Mouse (Mus musculus) midbrain, embryonic 15.5 days (tissue): ENCODE measurements around the gene Acox1. TPM values are rescaled to one million over a fixed set of nuclear protein-coding genes. Genes with fewer than 3 reads are reported as not detected.

Experiments used
- ATAC-seq: fragments of 200-750 bp; cut with Nextera tagmentation; replicated peaks from 2 replicates; pipeline ENCODE4 v1.8.0; 2017; ENCODE audit warnings: moderate TSS enrichment
- H3K27ac ChIP-seq: fragments of 300-500 bp; sonication (generic); 2 replicates; pipeline ENCODE4 v1.5.1; 2015; ENCODE audit warnings: mild to moderate bottlenecking, inconsistent platforms
- H3K27me3 ChIP-seq: fragments of 300-500 bp; sonication (generic); replicated peaks from 2 replicates; pipeline ENCODE4 v1.6.1; 2015; ENCODE audit warnings: inconsistent platforms
- H3K36me3 ChIP-seq: fragments of 300-500 bp; sonication (generic); replicated peaks from 2 replicates; pipeline ENCODE4 v1.6.1; 2015; ENCODE audit warnings: inconsistent platforms
- H3K4me1 ChIP-seq: fragments of 300-500 bp; sonication (generic); 2 replicates; pipeline ENCODE4 v1.6.1; 2015; ENCODE audit warnings: inconsistent platforms
- H3K4me2 ChIP-seq: fragments of 300-500 bp; sonication (generic); 2 replicates; pipeline ENCODE4 v1.6.1; 2015; ENCODE audit warnings: inconsistent platforms, mild to moderate bottlenecking, moderate library complexity
- H3K4me3 ChIP-seq: fragments of 300-500 bp; sonication (generic); 2 replicates; pipeline ENCODE4 v1.5.1; 2015; ENCODE audit warnings: mild to moderate bottlenecking, inconsistent platforms
- H3K9ac ChIP-seq: fragments of 300-500 bp; sonication (generic); 2 replicates; pipeline ENCODE4 v1.6.1; 2015; ENCODE audit warnings: mild to moderate bottlenecking, inconsistent platforms
- H3K9me3 ChIP-seq: fragments of 300-500 bp; sonication (generic); 2 replicates; pipeline ENCODE4 v1.6.1; 2016; ENCODE audit warnings: inconsistent platforms
- WGBS: fragments of 180-500 bp; shearing (Covaris S2); methylation state at CpG from one replicate; pipeline ENCODE4 v1.1.7; 2015; ENCODE audit warnings: mixed read lengths; 5-methylcytosine and 5-hydroxymethylcytosine counted together
- polyA plus RNA-seq: library from polyadenylated mRNA; unstranded; fragments of >200 nt; fragmentation: Nextera tagmentation; extraction: Ambion mirVana; gene quantifications from 2 replicates; pipeline ENCODE4 v1.2.1, GENCODE M21; 2015

Gene Acox1
- polyA plus RNA-seq, 1 experiment from 2014 or later = 64.0 TPM

- Histone ChIP-seq H3K27me3 (no peaks in the 10 kb centered on the region), H3K9ac (no peak overlapping the region), H3K9me3 (no peaks in the 10 kb centered on the region), H3K4me3 (no peak overlapping the region), H3K27ac (no peak overlapping the region), H3K36me3 (no peaks in the 10 kb centered on the region; the same call in 1 of the 2 replicates), H3K4me2 (no peak overlapping the region), H3K4me1 (no peaks in the 10 kb centered on the region)
- WGBS = 85% methylated on average over 3 of the region's 3 CpGs
- ATAC-seq = no peak
Observed at GRCm38 (mm10) chr11:116208660-116209059, 9.8 kb upstream of the Acox1 start.

GRCm38 (mm10) chr11:116206678-116207077 lies 7.8 kb upstream of the Acox1 start:
- WGBS = 82% methylated on average over 4 of the region's 4 CpGs
- no peaks in the 10 kb centered on the region for H3K9me3 ChIP-seq
- ATAC-seq = no peak

GRCm38 (mm10) chr11:116203150-116203549 lies 4.3 kb upstream of the Acox1 start:
- Histone ChIP-seq H3K27ac (no peak overlapping the region), H3K4me2 (no peak overlapping the region), H3K9me3 (no peaks in the 10 kb centered on the region), H3K27me3 (no peaks in the 10 kb centered on the region), H3K36me3 (no peaks in the 10 kb centered on the region; the same call in 1 of the 2 replicates), H3K4me1 (peaks cover 4% of the 10 kb centered on the region), H3K4me3 (no peak overlapping the region), H3K9ac (no peak overlapping the region)
- no peak for ATAC-seq
- 96% methylated on average over 3 of the region's 3 CpGs for WGBS

More at GRCm38 (mm10) chr11:116206678-116207077, 7.8 kb upstream of the Acox1 start:
- Histone ChIP-seq H3K36me3 (no peaks in the 10 kb centered on the region; the same call in 1 of the 2 replicates), H3K27ac (no peak overlapping the region), H3K27me3 (no peaks in the 10 kb centered on the region), H3K9ac (no peak overlapping the region), H3K4me3 (no peak overlapping the region), H3K4me1 (no peaks in the 10 kb centered on the region), H3K4me2 (no peak overlapping the region)

- ATAC-seq = no peak
- 88% methylated on average over 2 of the region's 2 CpGs for WGBS
- Histone ChIP-seq H3K4me3 (no peak overlapping the region), H3K9me3 (no peaks in the 10 kb centered on the region), H3K4me2 (no peak overlapping the region), H3K27me3 (no peaks in the 10 kb centered on the region), H3K36me3 (peaks cover 2% of the 10 kb centered on the region; the same call in 1 of the 2 replicates), H3K9ac (no peak overlapping the region), H3K27ac (no peak overlapping the region), H3K4me1 (peaks cover 19% of the 10 kb centered on the region)
Observed at GRCm38 (mm10) chr11:116201151-116201550, 2.3 kb upstream of the Acox1 start.

GRCm38 (mm10) chr11:116198132-116198531 lies 713 bp downstream of the Acox1 start:
- Histone ChIP-seq H3K9ac (peak overlapping the region; percentile 91), H3K36me3 (0 out of 2 replicates have a peak, but pooled peaks cover 3% of the 10 kb centered on the region), H3K9me3 (no peaks in the 10 kb centered on the region), H3K4me3 (peak overlapping the region; percentile 86), H3K4me1 (peaks cover 31% of the 10 kb centered on the region), H3K4me2 (peak overlapping the region; percentile 58), H3K27ac (peak overlapping the region; percentile 100), H3K27me3 (no peaks in the 10 kb centered on the region)
- no peak for ATAC-seq
- 21% methylated on average over 13 of the region's 13 CpGs for WGBS

GRCm38 (mm10) chr11:116197584-116197906 lies 1.3 kb downstream of the Acox1 start:
- no peak for ATAC-seq
- peak overlapping the region; percentile 58 for H3K4me2 ChIP-seq
- WGBS = 90% methylated on average over 6 of the region's 6 CpGs

GRCm38 (mm10) chr11:116196866-116197583 lies 1.8 kb downstream of the Acox1 start:
- H3K27me3 ChIP-seq = no peaks in the 10 kb centered on the region
- 0 out of 2 replicates have a peak overlapping the region, but pooled peaks have one; percentile 86 for H3K4me3 ChIP-seq
- no peak overlapping the region for H3K27ac ChIP-seq
- no peak overlapping the region for H3K9ac ChIP-seq
- WGBS = 95% methylated on average over 18 of the region's 18 CpGs
- 0 out of 2 replicates have a peak, but pooled peaks cover 3% of the 10 kb centered on the region for H3K36me3 ChIP-seq
- no peak for ATAC-seq
- peaks cover 31% of the 10 kb centered on the region for H3K4me1 ChIP-seq
- H3K4me2 ChIP-seq = peak overlapping the region; percentile 58
- H3K9me3 ChIP-seq = no peaks in the 10 kb centered on the region

More at GRCm38 (mm10) chr11:116197584-116197906, 1.3 kb downstream of the Acox1 start:
- Histone ChIP-seq H3K4me1 (peaks cover 31% of the 10 kb centered on the region), H3K9me3 (no peaks in the 10 kb centered on the region), H3K4me3 (peak overlapping the region; percentile 86), H3K27me3 (no peaks in the 10 kb centered on the region), H3K9ac (no peak overlapping the region; the same call in 1 of the 2 replicates), H3K27ac (no peak overlapping the region), H3K36me3 (0 out of 2 replicates have a peak, but pooled peaks cover 3% of the 10 kb centered on the region)

- 88% methylated on average over 3 of the region's 3 CpGs for WGBS
Observed at GRCm38 (mm10) chr11:116196336-116196735, 2.5 kb downstream of the Acox1 start.

GRCm38 (mm10) chr11:116195252-116195651 lies 3.6 kb downstream of the Acox1 start:
- Histone ChIP-seq H3K36me3 (peaks cover 7% of the 10 kb centered on the region; the same call in 1 of the 2 replicates), H3K9me3 (no peaks in the 10 kb centered on the region), H3K4me1 (peaks cover 31% of the 10 kb centered on the region), H3K9ac (no peak overlapping the region), H3K4me2 (no peak overlapping the region), H3K27me3 (no peaks in the 10 kb centered on the region), H3K4me3 (no peak overlapping the region), H3K27ac (no peak overlapping the region)
- ATAC-seq = no peak
- 77% methylated on average over 5 of the region's 5 CpGs for WGBS

More at GRCm38 (mm10) chr11:116196336-116196735, 2.5 kb downstream of the Acox1 start:
- no peaks in the 10 kb centered on the region for H3K27me3 ChIP-seq
- no peak overlapping the region for H3K4me3 ChIP-seq
- H3K9ac ChIP-seq = no peak overlapping the region
- H3K9me3 ChIP-seq = no peaks in the 10 kb centered on the region
- H3K27ac ChIP-seq = no peak overlapping the region
- peaks cover 31% of the 10 kb centered on the region for H3K4me1 ChIP-seq
- peaks cover 3% of the 10 kb centered on the region; the same call in 1 of the 2 replicates for H3K36me3 ChIP-seq
- ATAC-seq = no peak
- no peak overlapping the region for H3K4me2 ChIP-seq

- no peaks in the 10 kb centered on the region for H3K27me3 ChIP-seq
- 96% methylated on average over 8 of the region's 8 CpGs for WGBS
- H3K9ac ChIP-seq = no peak overlapping the region
- H3K4me2 ChIP-seq = no peak overlapping the region
- peaks cover 7% of the 10 kb centered on the region; the same call in 1 of the 2 replicates for H3K36me3 ChIP-seq
- H3K4me1 ChIP-seq = peaks cover 29% of the 10 kb centered on the region
- H3K27ac ChIP-seq = no peak overlapping the region
- no peaks in the 10 kb centered on the region for H3K9me3 ChIP-seq
- no peak for ATAC-seq
- no peak overlapping the region for H3K4me3 ChIP-seq
Observed at GRCm38 (mm10) chr11:116194619-116195018, 4.2 kb downstream of the Acox1 start.

- WGBS = 33% methylated on average over 11 of the region's 11 CpGs
- ATAC-seq = no peak
- no peaks in the 10 kb centered on the region for H3K9me3 ChIP-seq
- H3K27ac ChIP-seq = no peak overlapping the region; the same call in 1 of the 2 replicates
- peaks cover 8% of the 10 kb centered on the region; the same call in 1 of the 2 replicates for H3K4me1 ChIP-seq
- H3K36me3 ChIP-seq = peaks cover 17% of the 10 kb centered on the region
- H3K9ac ChIP-seq = no peak overlapping the region
- no peak overlapping the region for H3K4me2 ChIP-seq
- no peak overlapping the region for H3K4me3 ChIP-seq
- no peaks in the 10 kb centered on the region for H3K27me3 ChIP-seq
Observed at GRCm38 (mm10) chr11:116187226-116187930, 11.5 kb downstream of the Acox1 start.

- no peak for ATAC-seq
- peak overlapping the region; percentile 35; the same call in 1 of the 2 replicates for H3K27ac ChIP-seq
- no peak overlapping the region for H3K4me3 ChIP-seq
- H3K36me3 ChIP-seq = peaks cover 24% of the 10 kb centered on the region
- H3K4me2 ChIP-seq = no peak overlapping the region
- no peaks in the 10 kb centered on the region for H3K27me3 ChIP-seq
- no peak overlapping the region for H3K9ac ChIP-seq
- peaks cover 8% of the 10 kb centered on the region; the same call in 1 of the 2 replicates for H3K4me1 ChIP-seq
- 85% methylated on average over 11 of the region's 11 CpGs for WGBS
- H3K9me3 ChIP-seq = no peaks in the 10 kb centered on the region
Observed at GRCm38 (mm10) chr11:116186360-116186759, 12.5 kb downstream of the Acox1 start.
